Mouse (Mus musculus): ENCODE data around the gene Fpgs.

GRCm38 (mm10) chr2:32667775-32668174 is 36.2 kb downstream of the Fpgs start:
- TF ChIP-seq CTCF (IDR thresholded peaks at IDR 0.05; ENCODE audit: control insufficient read depth, insufficient read depth, insufficient read length) = no peak
- TF ChIP-seq MAX (IDR thresholded peaks at IDR 0.05) = no peak
